Mouse (Mus musculus): ENCODE results near the gene Capn1. TPM values are rescaled to one million over a fixed set of nuclear protein-coding genes. Genes with fewer than 3 reads are reported as not detected.

Gene Capn1
- total RNA-seq, 4 experiments from 2014 or later, result 28.2 to 43.0 (median 35.8) TPM

DNA sequence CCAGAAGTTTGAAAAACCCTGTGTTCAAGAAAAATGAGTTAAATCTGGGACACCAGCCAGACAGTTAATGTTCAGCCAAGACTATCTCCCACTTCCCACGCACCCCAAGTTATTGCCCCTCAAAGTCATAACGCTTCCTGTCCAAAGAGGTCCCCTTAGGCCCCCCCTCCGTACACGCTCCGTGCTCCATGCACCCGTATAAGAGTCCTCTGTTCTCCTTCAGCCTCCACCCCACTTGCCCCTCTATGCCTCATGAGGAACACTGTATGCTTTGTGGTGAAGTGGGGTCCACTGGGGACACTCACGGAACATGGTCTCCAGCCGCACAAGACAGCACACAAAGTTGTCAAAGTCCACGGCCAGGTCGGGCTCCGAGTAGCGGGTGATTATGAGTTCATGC is 25.7 kb downstream of the Capn1 start:
- DNase-seq (ENCODE audit: low spot score), result no peak

DNA sequence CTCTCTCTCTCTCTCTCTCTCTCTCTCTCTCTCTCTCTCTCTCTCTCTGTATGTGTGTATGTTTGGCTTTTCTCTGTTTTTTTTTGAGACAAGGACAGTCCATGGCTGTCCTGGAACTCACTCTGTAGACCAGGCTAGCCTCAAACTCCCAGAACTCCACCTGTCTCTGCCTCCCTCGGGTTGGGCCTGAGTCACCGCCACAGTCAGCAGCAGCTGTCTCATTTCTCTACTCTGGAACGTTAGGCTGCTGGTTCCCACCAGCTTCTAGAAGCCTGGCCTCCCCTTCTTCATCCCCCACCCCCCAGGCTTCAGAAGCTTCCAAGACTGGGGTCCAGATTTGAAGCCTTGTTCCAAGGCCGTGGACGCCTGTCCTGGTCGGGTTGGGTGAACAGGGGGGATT is 26.1 kb downstream of the Capn1 start:
- no peak for DNase-seq (ENCODE audit: low spot score)

- DNase-seq (ENCODE audit: low spot score), result peak; percentile 13
These were observed 26.8 kb downstream of the Capn1 start for GRCm38 (mm10) chr19:5988815-5989452.

GRCm38 (mm10) chr19:5988027-5988814 is 27.5 kb downstream of the Capn1 start:
- no peak for DNase-seq (ENCODE audit: low spot score)

DNA sequence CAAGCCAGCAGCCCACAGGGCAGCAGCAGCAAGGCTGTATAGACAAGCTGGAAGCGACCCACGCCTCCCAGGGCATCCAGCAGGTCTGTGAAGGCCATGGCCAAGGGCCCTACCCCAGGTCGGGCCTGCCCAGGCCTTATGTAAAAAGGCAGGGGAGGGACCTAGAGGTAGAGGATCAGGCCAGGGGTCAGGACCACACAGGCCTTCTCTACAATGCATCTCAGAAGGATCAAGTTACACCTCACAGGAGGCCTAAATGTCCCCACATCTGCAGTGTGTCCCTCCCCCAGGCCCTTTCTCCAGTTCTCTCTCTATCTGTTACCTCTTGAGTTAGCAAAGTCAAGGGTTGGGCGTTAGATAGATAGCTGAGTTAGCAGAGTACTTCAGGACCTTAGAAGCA is 29.7 kb downstream of the Capn1 start, which contains the start of gene Slc22a20:
Gene Slc22a20 (minus strand): TSS at position 101 of the 400 bp plus-strand sequence.
- DNase-seq (ENCODE audit: low spot score), result no peak

DNA sequence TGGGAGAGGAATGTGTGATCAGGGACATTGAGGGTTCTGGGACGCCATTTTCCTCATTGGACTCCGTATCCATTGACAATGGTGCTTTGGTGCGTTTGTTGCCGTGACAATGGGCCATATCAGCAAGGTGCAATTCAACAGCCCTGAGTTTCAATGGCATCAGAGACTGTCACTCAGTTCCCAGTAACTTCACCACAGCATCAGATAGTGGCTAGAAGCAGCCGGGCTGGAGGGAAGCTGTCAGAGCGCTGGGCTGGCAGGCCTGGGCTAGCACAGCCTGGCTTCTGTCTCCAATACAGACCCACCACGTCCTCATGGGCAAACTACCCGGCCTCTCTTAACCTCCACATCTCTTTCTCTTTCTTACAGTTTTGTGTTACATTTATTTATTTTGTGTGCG is 35.2 kb downstream of the Capn1 start:
- no peak for DNase-seq (ENCODE audit: low spot score)

DNA sequence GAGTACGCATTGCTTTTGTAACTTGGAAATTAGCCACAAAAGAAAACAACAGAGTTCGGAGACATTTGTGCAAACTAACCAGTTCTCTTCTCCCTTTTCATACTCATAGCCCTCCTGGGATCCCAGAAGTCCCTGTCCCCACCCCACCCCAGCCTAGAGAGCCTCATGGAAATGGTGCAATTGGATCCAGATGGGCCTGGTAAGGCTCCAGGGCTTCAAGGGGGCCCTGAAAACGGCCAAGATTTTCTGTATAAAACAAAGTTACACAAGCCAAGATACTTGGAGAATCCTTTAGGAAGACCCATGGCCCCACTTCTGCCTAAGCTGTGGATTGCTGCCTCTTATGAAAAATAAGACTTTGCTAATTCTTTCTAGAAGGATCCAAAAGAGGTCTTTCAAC is 38.0 kb downstream of the Capn1 start:
- DNase-seq (ENCODE audit: low spot score), result no peak

GRCm38 (mm10) chr19:5975676-5976075 is 40.0 kb downstream of the Capn1 start:
- DNase-seq (ENCODE audit: low spot score), result no peak

DNA sequence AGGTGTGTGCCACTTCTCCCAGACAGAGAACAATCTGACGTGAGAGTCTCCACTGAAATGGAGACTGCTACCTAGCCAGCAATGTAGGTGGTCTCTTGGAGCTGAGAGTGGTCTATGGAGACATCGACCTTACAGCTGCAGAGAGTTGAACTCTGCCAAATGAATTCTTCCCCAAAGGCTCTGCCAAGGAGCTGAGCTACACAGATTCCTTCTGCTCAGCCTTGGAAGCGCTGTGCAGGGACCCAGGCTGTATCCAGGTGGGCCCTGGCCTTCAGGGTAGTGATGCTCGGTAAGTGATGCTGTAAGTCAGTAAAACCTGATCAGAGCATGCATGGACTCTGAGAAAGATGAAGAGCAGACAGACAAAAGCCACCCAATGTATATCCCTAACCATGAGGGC is 40.6 kb downstream of the Capn1 start:
- no peak for DNase-seq (ENCODE audit: low spot score)

DNA sequence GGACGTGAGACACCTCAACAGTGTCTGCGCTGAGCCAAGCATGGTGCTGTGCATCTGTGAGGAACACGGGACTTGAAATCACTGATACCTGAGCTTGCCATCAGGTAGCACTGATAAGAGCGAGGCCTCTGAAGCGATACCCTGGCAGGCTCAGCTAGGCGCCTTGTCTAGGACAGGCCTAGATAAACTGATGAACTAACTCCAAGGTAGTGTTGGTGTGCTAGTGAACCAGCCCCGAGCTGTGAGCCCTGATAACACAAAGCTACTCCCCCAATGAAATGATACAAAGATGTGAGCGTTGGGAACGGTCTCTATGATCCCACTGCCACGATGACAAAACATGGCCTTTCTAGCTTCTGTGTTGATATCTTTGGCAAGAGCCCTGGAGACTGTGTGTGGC is 48.0 kb downstream of the Capn1 start:
- DNase-seq (ENCODE audit: low spot score), result no peak

GRCm38 (mm10) chr19:5966786-5967185 is 48.9 kb downstream of the Capn1 start:
- no peak for DNase-seq (ENCODE audit: low spot score)

DNA sequence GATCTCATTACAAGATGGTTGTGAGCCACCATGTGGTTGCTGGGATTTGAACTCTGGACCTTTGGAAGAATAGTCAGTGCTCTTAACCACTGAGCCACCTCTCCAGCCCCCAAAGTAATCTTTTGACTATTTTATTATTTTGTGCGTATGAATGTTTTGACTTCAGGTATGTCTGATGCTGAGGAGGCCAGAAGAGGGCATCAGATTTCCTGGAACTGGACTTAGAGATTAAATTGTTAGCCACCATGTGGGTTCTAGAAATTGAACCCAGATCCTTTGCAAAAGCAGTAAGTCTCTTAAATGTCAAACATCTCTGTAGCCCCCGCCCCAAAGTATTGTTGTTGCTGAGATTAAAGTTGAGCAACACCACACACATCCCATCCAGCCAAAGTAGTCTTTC is 49.8 kb downstream of the Capn1 start:
- no peak for DNase-seq (ENCODE audit: low spot score)

DNA sequence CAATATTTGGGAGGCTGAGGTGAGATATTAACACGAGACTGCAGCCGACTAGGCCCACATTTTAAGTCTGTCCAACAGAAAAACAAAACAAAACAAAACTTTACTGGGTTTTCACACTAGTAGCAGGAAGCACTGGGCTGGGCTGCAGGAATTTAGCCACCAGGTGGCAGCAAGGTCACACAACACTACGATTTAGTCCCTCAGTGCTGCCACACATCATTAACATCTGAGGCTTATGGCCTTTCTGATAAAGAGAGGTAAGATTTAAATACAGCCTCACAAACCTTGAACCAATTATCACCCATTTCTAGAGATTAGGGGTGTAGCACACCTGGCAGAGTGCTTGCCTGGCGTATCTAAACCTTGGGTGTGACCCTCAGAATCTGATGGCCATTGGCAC is 50.4 kb downstream of the Capn1 start:
- peak; percentile 69 for DNase-seq (ENCODE audit: low spot score)

- DNase-seq (ENCODE audit: low spot score), result no peak
These were observed 50.9 kb downstream of the Capn1 start for GRCm38 (mm10) chr19:5964804-5965203.

DNA sequence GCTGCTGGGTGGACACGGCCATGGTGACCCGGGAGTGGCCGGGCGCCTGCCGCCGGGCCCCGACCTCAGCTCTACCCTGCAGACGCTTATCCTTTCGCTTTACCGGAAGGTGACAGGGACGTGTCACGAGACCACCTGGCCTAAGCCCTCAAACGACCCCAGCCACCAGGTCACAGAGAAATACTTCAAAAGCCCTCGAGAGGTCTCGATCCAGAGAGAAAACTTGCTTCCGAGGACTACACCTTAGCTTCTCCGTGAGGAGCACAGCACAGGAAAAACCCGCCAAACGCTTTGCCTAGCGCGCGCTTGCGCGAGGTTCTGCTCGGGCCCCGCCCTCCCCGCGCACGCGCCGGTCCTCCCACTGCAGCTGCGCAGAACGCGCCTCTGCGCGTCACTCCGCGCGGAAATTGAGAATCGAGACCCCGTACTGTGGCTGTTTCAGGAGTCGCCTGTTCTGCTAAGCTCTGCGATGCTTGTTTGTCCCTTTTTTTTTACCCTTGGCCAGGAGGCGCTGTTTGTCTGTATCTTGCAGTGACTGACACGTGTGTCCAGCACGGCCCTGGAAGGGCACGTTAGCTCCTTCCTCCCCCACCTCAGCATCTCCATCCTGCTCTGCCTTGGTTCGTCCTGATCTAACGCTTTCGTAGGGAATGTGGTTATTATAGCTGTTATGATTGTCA is 51.7 kb downstream of the Capn1 start, which contains the start of gene Pola2:
Gene Pola2 (minus strand): TSS at position 320 of the 680 bp plus-strand sequence.
- DNase-seq (ENCODE audit: low spot score), result peak; percentile 89

DNA sequence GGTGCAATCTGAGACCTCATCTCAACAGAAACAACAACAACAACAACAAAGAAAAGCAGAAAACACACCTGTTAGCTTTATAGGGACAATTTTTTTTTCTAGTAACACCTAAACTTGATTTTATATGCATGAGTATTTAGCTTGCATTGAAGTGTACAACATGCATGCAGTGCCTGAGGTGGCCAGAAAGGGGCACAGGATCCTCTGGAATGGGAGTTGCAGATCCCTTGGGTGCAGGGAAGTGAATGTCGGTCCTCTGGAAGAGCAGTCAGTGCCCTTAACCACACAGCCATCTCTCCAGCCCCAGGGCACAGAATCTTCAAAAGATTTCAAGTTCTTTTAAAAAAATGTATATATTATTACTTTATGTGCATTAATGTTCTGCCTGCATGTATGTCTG is 53.0 kb downstream of the Capn1 start:
- DNase-seq (ENCODE audit: low spot score), result no peak

DNA sequence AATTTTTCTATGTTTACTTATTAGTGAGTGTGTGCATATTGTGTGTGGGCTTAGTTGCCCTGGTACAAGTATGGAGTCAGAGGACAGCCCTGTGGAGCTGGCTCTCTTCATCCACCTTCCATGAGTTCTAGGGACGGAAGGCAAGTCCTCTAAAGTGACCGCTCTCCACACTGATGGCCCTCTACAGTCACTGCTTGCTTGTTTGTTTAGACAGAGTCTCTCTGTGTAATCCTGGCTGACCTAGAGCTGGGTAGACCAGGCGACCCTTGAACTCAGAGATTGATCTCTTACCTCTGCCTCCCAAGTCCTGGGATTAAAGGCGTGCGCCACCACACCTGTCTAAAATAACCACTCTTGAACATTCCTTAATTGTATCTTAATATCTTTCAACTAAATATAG is 58.3 kb downstream of the Capn1 start:
- no peak for DNase-seq (ENCODE audit: low spot score)

GRCm38 (mm10) chr19:5956685-5957084 is 59.0 kb downstream of the Capn1 start:
- peak; percentile 89 for DNase-seq (ENCODE audit: low spot score)

GRCm38 (mm10) chr19:5955704-5956670 is 59.7 kb downstream of the Capn1 start:
- DNase-seq (ENCODE audit: low spot score), result peak; percentile 73

- no peak for DNase-seq (ENCODE audit: low spot score)
These were observed 60.8 kb downstream of the Capn1 start for GRCm38 (mm10) chr19:5954936-5955335.

GRCm38 (mm10) chr19:5954031-5954710 is 61.5 kb downstream of the Capn1 start:
- DNase-seq (ENCODE audit: low spot score), result no peak
